Mouse (Mus musculus) olfactory bulb, adult 2 months (tissue): ENCODE measurements at regions not wholly inside any gene's neighbourhood (a gene's known extent, or its start where the extent isn't known, plus 50 kb on each side); places are given as distances from the start of the nearest gene placed in this dataset.
A peak's percentile ranks its signal among the peaks of the same experiment; 100 is the strongest.

ENCODE experiments used
- H3K27ac ChIP-seq: fragments of 200-500 bp; 2 replicates; pipeline ENCODE4 v1.5.1; 2012; ENCODE audit warnings: low read depth, low read length; ENCODE audit not compliant: insufficient read depth
- H3K4me1 ChIP-seq: fragments of 200-500 bp; 2 replicates; pipeline ENCODE4 v1.6.1; 2012; ENCODE audit warnings: low read length; ENCODE audit not compliant: control insufficient read depth, insufficient read depth
- H3K4me3 ChIP-seq: fragments of 200-500 bp; 2 replicates; pipeline ENCODE4 v1.5.1; 2012; ENCODE audit warnings: mild to moderate bottlenecking, low read depth, low read length, moderate library complexity; ENCODE audit not compliant: insufficient read depth
- CTCF ChIP-seq: fragments of 200-500 bp; IDR thresholded peaks from 2 replicates; pipeline ENCODE4 v1.5.1; 2012; ENCODE audit warnings: low read depth, mild to moderate bottlenecking, low read length, moderate library complexity; ENCODE audit not compliant: insufficient read depth
- POLR2A ChIP-seq: fragments of 200-500 bp; IDR thresholded peaks from 2 replicates; pipeline ENCODE4 v1.6.1; 2012; ENCODE audit warnings: mild to moderate bottlenecking, low read depth, low read length, moderate library complexity; ENCODE audit not compliant: insufficient read depth
- WGBS: fragments of 180-500 bp; shearing (Covaris S2); methylation state at CpG from one replicate; pipeline ENCODE4 v1.1.7; 2018; 5-methylcytosine and 5-hydroxymethylcytosine counted together

GRCm38 (mm10) chr11:25357717-25358411 is 852.7 kb downstream of the 5730522E02Rik start:
- TF ChIP-seq POLR2A (no peak), CTCF (no peak)
- Histone ChIP-seq H3K4me1 (peaks cover 5% of the 10 kb centered on the region; the same call in 1 of the 2 replicates), H3K4me3 (no peak overlapping the region), H3K27ac (peak overlapping the region; percentile 54)
- 16% methylated on average over 10 of the region's 10 CpGs for WGBS

- Histone ChIP-seq H3K4me1 (peaks cover 5% of the 10 kb centered on the region; the same call in 1 of the 2 replicates), H3K27ac (peak overlapping the region; percentile 50; the same call in 1 of the 2 replicates), H3K4me3 (peak overlapping the region; percentile 33)
- WGBS, result 16% methylated on average over 19 of the region's 19 CpGs
- no peak for TF ChIP-seq POLR2A
- no peak for TF ChIP-seq CTCF
Observed at GRCm38 (mm10) chr11:25356671-25357586, 853.6 kb downstream of the 5730522E02Rik start.

GRCm38 (mm10) chr11:25335667-25336066 is 874.9 kb downstream of the 5730522E02Rik start:
- Histone ChIP-seq H3K4me3 (no peak overlapping the region), H3K27ac (no peak overlapping the region), H3K4me1 (no peaks in the 10 kb centered on the region)
- WGBS, result 52% methylated on average over 2 of the region's 2 CpGs
- no peak for TF ChIP-seq POLR2A
- TF ChIP-seq CTCF, result no peak

GRCm38 (mm10) chr11:25330696-25331095 is 879.9 kb downstream of the 5730522E02Rik start:
- WGBS, result 72% methylated on average over 4 of the region's 4 CpGs
- TF ChIP-seq CTCF, result no peak
- no peak for TF ChIP-seq POLR2A
- no peak overlapping the region for H3K27ac ChIP-seq
- no peak overlapping the region for H3K4me3 ChIP-seq
- H3K4me1 ChIP-seq, result no peaks in the 10 kb centered on the region

- TF ChIP-seq CTCF (no peak), POLR2A (no peak)
- no peak overlapping the region for H3K4me3 ChIP-seq
- no peaks in the 10 kb centered on the region for H3K4me1 ChIP-seq
- no peak overlapping the region for H3K27ac ChIP-seq
Observed at GRCm38 (mm10) chr11:25322426-25322825, 888.1 kb downstream of the 5730522E02Rik start.

- no peak overlapping the region for H3K27ac ChIP-seq
- no peaks in the 10 kb centered on the region for H3K4me1 ChIP-seq
- H3K4me3 ChIP-seq, result no peak overlapping the region
- no peak for TF ChIP-seq CTCF
- WGBS, result 95% methylated on average over 4 of the region's 4 CpGs
Observed at GRCm38 (mm10) chr11:25321494-25321893, 889.1 kb downstream of the 5730522E02Rik start.

- H3K4me1 ChIP-seq, result peaks cover 3% of the 10 kb centered on the region; the same call in 1 of the 2 replicates
- TF ChIP-seq POLR2A (no peak), CTCF (no peak)
- no peak overlapping the region for H3K27ac ChIP-seq
Observed at GRCm38 (mm10) chr11:25314645-25315044, 895.9 kb downstream of the 5730522E02Rik start.

GRCm38 (mm10) chr11:25313879-25314278 is 896.7 kb downstream of the 5730522E02Rik start:
- TF ChIP-seq POLR2A (no peak), CTCF (no peak)
- WGBS, result 38% methylated on average over 8 of the region's 8 CpGs
- Histone ChIP-seq H3K27ac (no peak overlapping the region), H3K4me1 (peaks cover 3% of the 10 kb centered on the region; the same call in 1 of the 2 replicates), H3K4me3 (no peak overlapping the region)

More at GRCm38 (mm10) chr11:25314645-25315044, 895.9 kb downstream of the 5730522E02Rik start:
- H3K4me3 ChIP-seq, result no peak overlapping the region
- WGBS, result 55% methylated on average over 10 of the region's 10 CpGs

GRCm38 (mm10) chr11:25313308-25313707 is 897.3 kb downstream of the 5730522E02Rik start:
- no peak for TF ChIP-seq CTCF
- no peak for TF ChIP-seq POLR2A
- Histone ChIP-seq H3K4me3 (no peak overlapping the region), H3K27ac (no peak overlapping the region), H3K4me1 (peaks cover 3% of the 10 kb centered on the region; the same call in 1 of the 2 replicates)
- WGBS, result 64% methylated on average over 4 of the region's 4 CpGs
